ENCODE assay signal across 10 mouse cellular contexts in genomic region chr5:35827075-35827474, GRCm38 (mm10).
DNase-seq lines count a peak whose midpoint lies in the region; ATAC-seq and TF ChIP-seq lines count a peak whose summit lies in the region.
"Had no signal": no experiment of that assay in that cellular context is flagged by ENCODE, and none has a peak within 500 bp of the region (broad histone marks: within the 10 kb centered on the region; RNA-seq: fewer than 3 reads in every experiment).

No protein-coding gene starts in this region.

- no peak for TF ChIP-seq POLR2A in cerebellum, adult 2 months (IDR thresholded peaks at IDR 0.05; ENCODE audit: borderline replicate concordance, insufficient read depth, low read length)

- no peak overlapping the region for H3K4me2 ChIP-seq in hindbrain, embryonic 12.5 days (replicated peaks)
- no peak overlapping the region for H3K4me2 ChIP-seq in kidney, embryonic 16.5 days (replicated peaks; ENCODE audit: low read depth, low read length)
- H3K4me2 ChIP-seq: forebrain, embryonic 15.5 days; limb, embryonic 12.5 days had no signal

- H3K4me3 ChIP-seq in cerebellum, adult 2 months (replicated peaks; ENCODE audit: insufficient read depth, low read depth, low read length), result no peak overlapping the region
- no peak overlapping the region for H3K4me3 ChIP-seq in hindbrain, embryonic 12.5 days
- no peak overlapping the region for H3K4me3 ChIP-seq in kidney, embryonic 16.5 days (ENCODE audit: low read length)
- H3K4me3 ChIP-seq: forebrain, embryonic 15.5 days; limb, embryonic 12.5 days had no signal

- 0 out of 2 replicates have a peak overlapping the region, but pooled peaks have one; percentile 1 for H3K9ac ChIP-seq in hindbrain, embryonic 12.5 days
- no peak overlapping the region for H3K9ac ChIP-seq in kidney, embryonic 16.5 days (replicated peaks; ENCODE audit: low read length)
- H3K9ac ChIP-seq: forebrain, embryonic 15.5 days; limb, embryonic 12.5 days had no signal

- peak overlapping the region; percentile 8; the same call in 1 of the 2 replicates for H3K27ac ChIP-seq in cerebellum, adult 2 months (ENCODE audit: insufficient read depth, low read length)
- H3K27ac ChIP-seq in hindbrain, embryonic 12.5 days, result no peak overlapping the region
- H3K27ac ChIP-seq in kidney, embryonic 16.5 days (ENCODE audit: low read length), result no peak overlapping the region
- H3K27ac ChIP-seq: forebrain, embryonic 15.5 days; limb, embryonic 12.5 days had no signal

- peaks cover 51% of the 10 kb centered on the region for H3K4me1 ChIP-seq in cerebellum, adult 2 months (ENCODE audit: control insufficient read depth, insufficient read depth, low read length)
- H3K4me1 ChIP-seq in hindbrain, embryonic 12.5 days, result peaks cover 11% of the 10 kb centered on the region
- no peaks in the 10 kb centered on the region for H3K4me1 ChIP-seq in kidney, embryonic 16.5 days (ENCODE audit: insufficient read depth, low read length)
- H3K4me1 ChIP-seq: forebrain, embryonic 15.5 days; limb, embryonic 12.5 days had no signal

- peak; percentile 73 for ATAC-seq in hindbrain, embryonic 12.5 days (ENCODE audit: low FRiP score)
- ATAC-seq in kidney, embryonic 16.5 days (ENCODE audit: low FRiP score, low TSS enrichment), result no peak
- no peak for ATAC-seq in CD4-positive, CD25-positive, alpha-beta regulatory T cell, adult 4 months
- ATAC-seq: forebrain, embryonic 15.5 days had no signal

- H3K27me3 ChIP-seq in cerebellum, adult 2 months (ENCODE audit: control insufficient read depth, insufficient read depth, low read length), result no peaks in the 10 kb centered on the region
- H3K27me3 ChIP-seq in hindbrain, embryonic 12.5 days, result no peaks in the 10 kb centered on the region; the same call in 1 of the 2 replicates
- no peaks in the 10 kb centered on the region for H3K27me3 ChIP-seq in kidney, embryonic 16.5 days (ENCODE audit: insufficient read depth, low read length)
- H3K27me3 ChIP-seq: forebrain, embryonic 15.5 days; limb, embryonic 12.5 days had no signal

- TF ChIP-seq CTCF in cerebellum, adult 2 months (IDR thresholded peaks at IDR 0.05; ENCODE audit: borderline replicate concordance, insufficient read depth, low read depth, low read length), result no peak

- peak; percentile 29 to 35 for DNase-seq in frontal cortex, postnatal 36 days (ENCODE audit: low spot score in 2 of 2)
- no peak for DNase-seq in frontal cortex, postnatal 10 days (ENCODE audit: low spot score in 2 of 2)
- peak; percentile 40 to 54 for DNase-seq in cerebellum, adult 2 months
- peak; percentile 30 to 32 for DNase-seq in left cerebral cortex, postnatal 36 days (ENCODE audit: low spot score in 2 of 2)
- DNase-seq in lung, adult 18-20 months, result no peak

- 55% methylated on average over 14 of the region's 14 CpGs for WGBS in cerebellum, adult 2 months
- 20% methylated on average over 14 of the region's 14 CpGs for WGBS in hindbrain, embryonic 12.5 days
- 52% methylated on average over 14 of the region's 14 CpGs for WGBS in kidney, embryonic 16.5 days

- H3K9me3 ChIP-seq in hindbrain, embryonic 12.5 days (replicated peaks), result no peaks in the 10 kb centered on the region
- H3K9me3 ChIP-seq in kidney, embryonic 16.5 days (ENCODE audit: low read length), result no peaks in the 10 kb centered on the region
- H3K9me3 ChIP-seq: forebrain, embryonic 15.5 days; limb, embryonic 12.5 days had no signal

- H3K36me3 ChIP-seq in hindbrain, embryonic 12.5 days, result no peaks in the 10 kb centered on the region
- no peaks in the 10 kb centered on the region for H3K36me3 ChIP-seq in kidney, embryonic 16.5 days (ENCODE audit: insufficient read depth, low read length)
- H3K36me3 ChIP-seq: forebrain, embryonic 15.5 days; limb, embryonic 12.5 days had no signal

- intact Hi-C loops in left cerebral cortex, postnatal 36 days (cut with DNase I), result no loop called here

Comparison
In these comparisons a context has a peak if more than half of its experiments do, and no peak if none do; other contexts are left out.
1. DNase-seq: peak in frontal cortex, postnatal 36 days (2 of 2), cerebellum, adult 2 months (2 of 2) and left cerebral cortex, postnatal 36 days (2 of 2); none in frontal cortex, postnatal 10 days (0 of 2) and lung, adult 18-20 months (0 of 2).